Mouse (Mus musculus) intestine, embryonic 14.5 days (tissue): ENCODE measurements around the gene Kcnh1. TPM values are rescaled to one million over a fixed set of nuclear protein-coding genes. Genes with fewer than 3 reads are reported as not detected.

Source experiments
- ATAC-seq: fragments of 200-750 bp; cut with Nextera tagmentation; replicated peaks from 2 replicates; pipeline ENCODE4 v1.8.0; 2017; ENCODE audit warnings: low read depth, moderate number of reproducible peaks, moderate TSS enrichment, moderate library complexity; ENCODE audit not compliant: low FRiP score, low TSS enrichment
- DNase-seq: peaks from one replicate; pipeline ENCODE4 v3.0.0-alpha.2; 2018; ENCODE audit warnings: low spot score
- H3K27ac ChIP-seq: fragments of 300-500 bp; sonication (generic); 2 replicates; pipeline ENCODE4 v1.5.1; 2014; ENCODE audit warnings: low read depth, mild to moderate bottlenecking, control low read depth
- H3K27me3 ChIP-seq: fragments of 300-500 bp; sonication (generic); replicated peaks from 2 replicates; pipeline ENCODE4 v1.6.1; 2014; ENCODE audit warnings: low read length, control low read depth; ENCODE audit not compliant: control insufficient read depth, insufficient read depth
- H3K36me3 ChIP-seq: fragments of 300-500 bp; sonication (generic); 2 replicates; pipeline ENCODE4 v1.6.1; 2014; ENCODE audit warnings: low read length, control low read depth; ENCODE audit not compliant: control insufficient read depth, insufficient read depth
- H3K4me1 ChIP-seq: fragments of 300-500 bp; sonication (generic); replicated peaks from 2 replicates; pipeline ENCODE4 v1.6.1; 2014; ENCODE audit warnings: low read length, control low read depth, mixed read lengths; ENCODE audit not compliant: control insufficient read depth, insufficient read depth
- H3K4me2 ChIP-seq: fragments of 300-500 bp; sonication (generic); 2 replicates; pipeline ENCODE4 v1.6.1; 2014; ENCODE audit warnings: low read length
- H3K4me3 ChIP-seq: fragments of 300-500 bp; sonication (generic); 2 replicates; pipeline ENCODE4 v1.5.1; 2014; ENCODE audit warnings: low read depth, low read length, control low read depth, mixed read lengths
- H3K9ac ChIP-seq: fragments of 300-500 bp; sonication (generic); 2 replicates; pipeline ENCODE4 v1.6.1; 2014; ENCODE audit warnings: mild to moderate bottlenecking, low read length
- H3K9me3 ChIP-seq: fragments of 300-500 bp; sonication (generic); 2 replicates; pipeline ENCODE4 v1.6.1; 2016; ENCODE audit warnings: low read length, control low read depth; ENCODE audit not compliant: control insufficient read depth
- WGBS: fragments of 180-500 bp; shearing (Covaris S2); extraction: QIAGEN DNeasy Blood & Tissue Kit; methylation state at CpG from one replicate; pipeline ENCODE4 v1.1.7; 2014; 5-methylcytosine and 5-hydroxymethylcytosine counted together
- polyA plus RNA-seq: library from polyadenylated mRNA; unstranded; fragments of >200 nt; fragmentation: Nextera tagmentation; extraction: Ambion mirVana; gene quantifications from 2 replicates; pipeline ENCODE4 v1.2.1, GENCODE M21; 2014

Gene Kcnh1
- polyA plus RNA-seq, 1 experiment from 2014 or later, result 0.85 TPM

DNA sequence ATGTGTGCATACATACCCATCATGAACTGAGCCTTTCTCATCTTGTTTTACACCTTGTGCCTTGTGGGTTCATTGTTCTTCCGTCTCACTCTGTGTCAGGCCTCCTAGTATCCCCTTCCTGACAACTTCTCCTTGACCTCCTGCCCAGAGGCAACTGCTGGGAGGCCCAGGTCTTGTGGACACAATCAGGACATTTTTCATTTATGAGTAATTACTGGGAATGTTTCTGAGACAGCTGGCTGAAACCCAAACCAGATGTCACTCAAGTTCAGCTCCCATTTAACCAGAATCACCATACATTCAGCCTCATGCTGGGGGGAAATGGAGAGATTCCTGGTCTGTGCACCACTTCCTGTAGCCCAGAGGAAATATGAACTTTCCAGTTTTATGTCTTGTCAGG lies 263.9 kb downstream of the Kcnh1 start:
- Histone ChIP-seq H3K27ac (no peak overlapping the region), H3K4me3 (no peak overlapping the region), H3K9ac (no peak overlapping the region), H3K27me3 (no peaks in the 10 kb centered on the region), H3K36me3 (no peaks in the 10 kb centered on the region), H3K9me3 (no peaks in the 10 kb centered on the region), H3K4me1 (no peaks in the 10 kb centered on the region; the same call in 1 of the 2 replicates), H3K4me2 (no peak overlapping the region)
- ATAC-seq, result no peak
- 48% methylated on average over 1 of the region's 1 CpGs for WGBS
- DNase-seq, result no peak

DNA sequence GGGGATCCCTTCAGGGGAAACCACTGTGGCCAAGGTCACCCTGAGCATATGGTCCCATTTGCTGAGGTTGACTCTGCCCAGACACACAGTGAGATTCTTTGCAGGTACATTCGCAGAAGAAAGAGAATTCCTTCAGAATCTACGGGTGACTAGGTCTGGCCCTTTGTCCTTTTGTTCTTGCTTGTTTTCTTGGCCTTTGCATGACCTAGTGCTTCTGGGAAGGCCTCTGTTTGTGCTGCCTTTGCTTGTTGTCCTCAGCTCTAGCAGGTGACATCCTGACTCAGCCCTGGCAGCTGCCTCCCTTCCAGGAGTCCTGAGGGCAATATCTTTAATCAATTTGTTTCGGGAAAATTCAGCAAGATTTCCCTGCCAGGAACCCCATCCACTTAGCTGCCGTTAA lies 264.4 kb downstream of the Kcnh1 start:
- no peak overlapping the region for H3K27ac ChIP-seq
- H3K9ac ChIP-seq, result no peak overlapping the region
- H3K36me3 ChIP-seq, result no peaks in the 10 kb centered on the region
- no peaks in the 10 kb centered on the region for H3K9me3 ChIP-seq
- DNase-seq (no peak), ATAC-seq (no peak)
- no peak overlapping the region for H3K4me2 ChIP-seq
- WGBS, result 61% methylated on average over 4 of the region's 4 CpGs
- H3K4me1 ChIP-seq, result no peaks in the 10 kb centered on the region; the same call in 1 of the 2 replicates
- H3K27me3 ChIP-seq, result no peaks in the 10 kb centered on the region
- no peak overlapping the region for H3K4me3 ChIP-seq

DNA sequence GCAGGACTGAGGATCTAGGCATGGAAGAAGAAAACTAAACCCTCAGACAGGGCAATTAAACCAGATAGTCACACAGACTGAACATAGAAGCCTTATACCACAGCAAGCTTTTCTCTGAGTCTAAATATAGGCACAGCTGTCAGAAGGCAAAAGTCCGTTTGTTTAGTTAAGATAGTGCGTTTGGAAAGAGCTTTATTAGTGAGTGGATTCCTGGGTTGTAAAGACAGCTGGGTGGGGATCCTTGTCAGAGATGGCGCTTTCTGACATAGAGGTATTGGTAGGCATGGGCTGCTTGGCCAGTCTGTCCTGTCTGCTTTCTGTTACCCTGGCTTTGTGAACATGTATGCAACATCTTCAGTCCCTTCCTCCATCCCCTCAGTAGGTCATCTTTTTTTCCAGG lies 266.5 kb downstream of the Kcnh1 start:
- Histone ChIP-seq H3K9ac (no peak overlapping the region), H3K27me3 (no peaks in the 10 kb centered on the region), H3K27ac (no peak overlapping the region), H3K4me3 (no peak overlapping the region), H3K36me3 (no peaks in the 10 kb centered on the region), H3K4me1 (no peaks in the 10 kb centered on the region; the same call in 1 of the 2 replicates), H3K4me2 (no peak overlapping the region), H3K9me3 (no peaks in the 10 kb centered on the region)
- DNase-seq (no peak), ATAC-seq (no peak)
- 39% methylated on average over 3 of the region's 3 CpGs for WGBS

DNA sequence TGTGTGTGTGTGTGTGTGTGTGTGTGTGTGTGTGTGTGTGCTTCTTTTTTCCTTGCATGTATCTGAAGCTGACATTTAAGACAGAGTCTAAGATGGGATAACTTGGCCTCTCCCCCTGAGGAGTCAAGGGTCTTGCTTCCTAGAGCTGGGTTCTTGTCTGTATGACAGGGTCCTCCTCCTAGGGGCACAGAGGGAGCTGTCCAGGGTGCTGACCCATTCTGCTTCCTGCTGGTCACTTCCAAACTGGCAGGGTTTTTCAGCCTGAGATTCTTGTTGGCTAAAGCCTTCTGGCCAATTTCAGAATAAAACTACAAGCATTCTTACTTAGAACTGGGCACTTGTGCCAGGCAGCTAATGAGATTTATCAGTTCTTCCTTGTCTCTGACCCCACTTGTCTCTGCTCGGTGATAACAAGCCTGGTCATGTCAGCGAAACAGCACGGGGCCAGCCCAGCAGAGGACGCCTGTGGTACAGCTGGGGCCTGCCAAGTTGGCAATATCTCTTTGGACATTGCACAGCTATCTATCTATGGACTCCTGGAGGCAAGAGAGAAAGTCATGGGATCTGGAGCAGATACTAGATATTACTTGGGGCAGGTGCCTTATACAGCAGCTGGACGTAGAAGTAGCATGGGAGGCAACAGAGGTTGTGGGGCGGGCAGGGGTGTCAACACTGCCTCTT lies 267.1 kb downstream of the Kcnh1 start:
- no peaks in the 10 kb centered on the region; the same call in 1 of the 2 replicates for H3K4me1 ChIP-seq
- WGBS, result 79% methylated on average over 6 of the region's 6 CpGs
- H3K27ac ChIP-seq, result no peak overlapping the region
- no peak overlapping the region for H3K4me2 ChIP-seq
- no peak for ATAC-seq
- peak; percentile 91 for DNase-seq
- no peaks in the 10 kb centered on the region for H3K9me3 ChIP-seq
- no peak overlapping the region for H3K4me3 ChIP-seq
- no peak overlapping the region for H3K9ac ChIP-seq
- no peaks in the 10 kb centered on the region for H3K27me3 ChIP-seq
- no peaks in the 10 kb centered on the region for H3K36me3 ChIP-seq

DNA sequence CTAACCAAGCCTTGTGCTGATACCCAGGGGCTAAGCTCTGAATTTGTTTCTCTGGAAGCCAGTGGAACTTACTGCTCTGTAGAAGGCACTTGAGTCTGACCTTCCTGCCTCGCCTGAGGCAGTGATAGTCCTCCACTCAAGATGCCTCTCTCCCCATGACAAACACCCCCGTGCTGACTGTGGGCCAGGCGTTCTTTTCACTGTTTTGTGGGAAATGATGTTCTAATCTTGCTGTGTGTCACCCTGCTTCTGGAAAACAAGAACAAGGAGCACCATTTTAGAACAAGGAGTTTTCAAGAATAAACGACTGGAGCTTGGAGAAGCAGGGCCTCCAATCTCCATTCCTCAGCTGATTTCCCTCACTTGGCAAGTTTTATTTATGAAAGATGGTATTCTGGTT lies 273.2 kb downstream of the Kcnh1 start:
- Histone ChIP-seq H3K4me2 (no peak overlapping the region), H3K4me3 (no peak overlapping the region), H3K9me3 (no peaks in the 10 kb centered on the region), H3K27ac (no peak overlapping the region), H3K9ac (no peak overlapping the region), H3K27me3 (no peaks in the 10 kb centered on the region), H3K36me3 (no peaks in the 10 kb centered on the region), H3K4me1 (no peaks in the 10 kb centered on the region)
- DNase-seq (no peak), ATAC-seq (no peak)
- WGBS, result 72% methylated on average over 4 of the region's 4 CpGs

DNA sequence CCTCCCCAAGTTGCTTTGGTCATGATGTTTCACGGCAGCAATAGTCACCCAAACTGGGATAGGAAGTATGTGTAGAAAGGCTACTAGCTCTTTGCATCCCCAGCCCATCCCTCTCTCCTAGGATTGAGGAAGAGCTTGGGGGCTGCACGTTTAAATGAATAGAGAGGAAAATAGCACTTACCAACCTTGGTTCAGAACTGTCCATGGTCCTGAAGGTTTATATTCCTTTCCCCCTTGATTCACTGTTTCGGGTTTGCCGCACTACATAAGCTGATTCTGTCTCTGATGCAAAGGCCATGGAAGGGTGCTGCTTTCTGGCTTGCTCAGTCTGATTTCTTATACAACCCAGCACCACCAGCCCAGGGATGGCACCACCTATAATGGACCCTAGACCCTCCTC lies 281.8 kb downstream of the Kcnh1 start:
- no peak for DNase-seq
- WGBS, result 38% methylated on average over 4 of the region's 4 CpGs
- Histone ChIP-seq H3K27ac (no peak overlapping the region), H3K4me3 (no peak overlapping the region), H3K9ac (no peak overlapping the region), H3K27me3 (no peaks in the 10 kb centered on the region), H3K4me1 (peaks cover 4% of the 10 kb centered on the region; the same call in 1 of the 2 replicates), H3K36me3 (no peaks in the 10 kb centered on the region), H3K9me3 (no peaks in the 10 kb centered on the region), H3K4me2 (no peak overlapping the region)
- no peak for ATAC-seq

DNA sequence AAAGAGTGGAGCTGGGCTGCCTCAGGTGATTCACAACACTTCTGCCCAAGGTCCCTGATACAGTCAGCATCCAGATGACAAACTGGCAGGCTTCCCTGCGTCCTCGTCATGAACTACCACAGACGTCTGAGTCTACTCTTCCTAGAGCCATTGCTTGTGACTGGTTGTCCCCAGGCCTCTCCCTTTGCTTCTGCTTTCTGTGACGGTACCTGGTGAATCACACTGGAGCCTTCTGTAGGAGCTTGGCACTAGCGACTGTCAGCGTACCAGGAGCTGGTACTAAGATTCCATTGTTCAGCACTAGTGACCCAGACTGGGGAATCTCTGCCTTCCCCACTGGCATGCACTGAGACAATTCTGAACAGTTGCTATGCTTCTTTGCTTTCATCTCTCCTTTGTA lies 282.6 kb downstream of the Kcnh1 start:
- H3K4me3 ChIP-seq, result no peak overlapping the region
- H3K4me1 ChIP-seq, result peaks cover 10% of the 10 kb centered on the region; the same call in 1 of the 2 replicates
- ATAC-seq (no peak), DNase-seq (no peak)
- no peak overlapping the region for H3K27ac ChIP-seq
- no peaks in the 10 kb centered on the region for H3K27me3 ChIP-seq
- H3K9me3 ChIP-seq, result no peaks in the 10 kb centered on the region
- H3K36me3 ChIP-seq, result no peaks in the 10 kb centered on the region
- H3K9ac ChIP-seq, result no peak overlapping the region
- H3K4me2 ChIP-seq, result no peak overlapping the region
- WGBS, result 86% methylated on average over 6 of the region's 6 CpGs

DNA sequence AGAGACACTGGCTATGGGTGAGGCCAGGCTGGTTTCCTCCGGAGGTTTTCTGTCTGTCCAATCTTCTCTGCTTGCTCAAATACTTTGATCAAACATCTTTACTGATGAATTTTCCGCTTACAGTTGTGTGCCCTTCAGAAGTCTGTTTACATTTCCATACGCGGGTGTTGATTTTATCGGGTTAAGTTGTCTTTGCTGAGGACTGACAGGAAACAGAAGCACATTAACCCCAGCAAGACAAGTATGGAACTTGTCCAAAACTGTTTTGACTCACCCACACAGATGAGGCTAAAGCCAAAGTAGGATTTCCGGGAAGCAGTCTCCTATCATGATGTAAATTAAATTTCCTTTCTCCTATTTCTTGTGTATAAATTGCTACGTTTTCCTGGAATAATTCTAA lies 286.1 kb downstream of the Kcnh1 start:
- no peaks in the 10 kb centered on the region for H3K9me3 ChIP-seq
- H3K4me1 ChIP-seq, result peaks cover 10% of the 10 kb centered on the region; the same call in 1 of the 2 replicates
- DNase-seq, result no peak
- no peak overlapping the region for H3K4me3 ChIP-seq
- no peaks in the 10 kb centered on the region for H3K36me3 ChIP-seq
- H3K27me3 ChIP-seq, result no peaks in the 10 kb centered on the region
- H3K9ac ChIP-seq, result no peak overlapping the region
- no peak for ATAC-seq
- WGBS, result 20% methylated on average over 7 of the region's 7 CpGs
- H3K4me2 ChIP-seq, result no peak overlapping the region
- H3K27ac ChIP-seq, result no peak overlapping the region

DNA sequence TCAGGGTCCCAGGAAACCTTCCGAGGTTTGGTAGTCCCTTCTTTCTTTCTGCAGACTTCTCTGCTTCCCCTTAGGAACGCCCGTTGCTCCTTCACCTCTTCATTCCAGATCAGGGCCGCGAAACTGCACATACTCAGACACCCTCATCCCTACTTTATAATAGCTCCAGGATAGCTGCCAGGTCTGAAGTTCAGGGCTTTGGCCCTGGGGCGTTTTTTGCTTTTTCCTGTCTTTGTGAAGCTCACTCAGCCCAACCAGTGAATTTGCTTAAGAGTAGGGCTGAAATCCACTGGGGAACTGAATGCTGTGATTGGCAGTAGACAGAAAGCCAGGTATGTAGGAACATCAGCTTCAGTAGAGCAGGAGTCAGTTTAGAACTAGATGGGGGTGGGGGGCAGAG lies 287.0 kb downstream of the Kcnh1 start:
- no peak for ATAC-seq
- Histone ChIP-seq H3K9ac (no peak overlapping the region), H3K9me3 (no peaks in the 10 kb centered on the region), H3K27me3 (no peaks in the 10 kb centered on the region), H3K4me1 (peaks cover 10% of the 10 kb centered on the region; the same call in 1 of the 2 replicates), H3K27ac (peak overlapping the region; percentile 3; the same call in 1 of the 2 replicates), H3K36me3 (no peaks in the 10 kb centered on the region), H3K4me2 (no peak overlapping the region), H3K4me3 (no peak overlapping the region)
- 44% methylated on average over 6 of the region's 6 CpGs for WGBS
- no peak for DNase-seq
